Mouse (Mus musculus) midbrain, postnatal 0 days (tissue): Measurements from ENCODE around the gene Pramef12. TPM values are rescaled to one million over a fixed set of nuclear protein-coding genes. Genes with fewer than 3 reads are reported as not detected.
"Not testable (repeated sequence)": the region's sequence is repeated elsewhere in the genome, so short reads cannot be mapped to it uniquely, and the experiment has no call there.

Experiments
- ATAC-seq: fragments of 200-750 bp; cut with Nextera tagmentation; 2 replicates; pipeline ENCODE4 v1.8.0; 2017; ENCODE audit warnings: moderate number of reproducible peaks, mild to moderate bottlenecking, moderate TSS enrichment, moderate library complexity; ENCODE audit not compliant: low FRiP score
- DNase-seq: peaks from one replicate; pipeline ENCODE4 v3.0.0-alpha.2; 2015; ENCODE audit warnings: low spot score
- H3K27ac ChIP-seq: fragments of 300-500 bp; sonication (generic); 2 replicates; pipeline ENCODE4 v1.5.1; 2014; ENCODE audit warnings: low read depth, mild to moderate bottlenecking, low read length, mixed read lengths
- H3K27me3 ChIP-seq: fragments of 300-500 bp; sonication (generic); 2 replicates; pipeline ENCODE4 v1.6.1; 2014; ENCODE audit warnings: low read length, control low read depth, mixed read lengths; ENCODE audit not compliant: insufficient read depth
- H3K36me3 ChIP-seq: fragments of 300-500 bp; sonication (generic); 2 replicates; pipeline ENCODE4 v1.6.1; 2014; ENCODE audit warnings: low read length, control low read depth, mixed read lengths; ENCODE audit not compliant: insufficient read depth
- H3K4me1 ChIP-seq: fragments of 300-500 bp; sonication (generic); 2 replicates; pipeline ENCODE4 v1.6.1; 2014; ENCODE audit warnings: mild to moderate bottlenecking, control low read depth, antibody characterized with exemption, low read length, mixed read lengths; ENCODE audit not compliant: insufficient read depth
- H3K4me2 ChIP-seq: fragments of 300-500 bp; sonication (generic); 2 replicates; pipeline ENCODE4 v1.6.1; 2014; ENCODE audit warnings: low read depth, mild to moderate bottlenecking, low read length, mixed read lengths; ENCODE audit not compliant: poor library complexity, severe bottlenecking
- H3K4me3 ChIP-seq: fragments of 300-500 bp; sonication (generic); 2 replicates; pipeline ENCODE4 v1.5.1; 2014; ENCODE audit warnings: low read depth, mild to moderate bottlenecking, low read length, moderate library complexity
- H3K9ac ChIP-seq: fragments of 300-500 bp; sonication (generic); replicated peaks from 2 replicates; pipeline ENCODE4 v1.6.1; 2014; ENCODE audit warnings: mild to moderate bottlenecking, low read length, moderate library complexity, mixed read lengths; ENCODE audit not compliant: poor library complexity, severe bottlenecking
- H3K9me3 ChIP-seq: fragments of 300-500 bp; sonication (generic); 2 replicates; pipeline ENCODE4 v1.6.1; 2016; ENCODE audit warnings: low read length, control low read depth
- CTCF ChIP-seq: IDR thresholded peaks from 2 replicates; pipeline ENCODE4 v1.5.1; 2016; ENCODE audit warnings: antibody characterized with exemption, mild to moderate bottlenecking
- WGBS: fragments of 180-500 bp; shearing (Covaris S2); extraction: QIAGEN DNeasy Blood & Tissue Kit; methylation state at CpG from one replicate; pipeline ENCODE4 v1.1.7; 2014; 5-methylcytosine and 5-hydroxymethylcytosine counted together
- polyA plus RNA-seq: library from polyadenylated mRNA; unstranded; fragments of >200 nt; fragmentation: Nextera tagmentation; extraction: Ambion mirVana; gene quantifications from 2 replicates; pipeline ENCODE4 v1.2.1, GENCODE M21; 2015
- total RNA-seq: library from RNA; depleted of rRNA; stranded (reverse); fragments of >200 nt; gene quantifications from 2 replicates; pipeline ENCODE4 v1.2.3, GENCODE M21; 2014; rRNA removed

Gene Pramef12
- total and polyA plus RNA-seq, 2 experiments from 2014 or later: 0.22 TPM; not detected in 1

DNA sequence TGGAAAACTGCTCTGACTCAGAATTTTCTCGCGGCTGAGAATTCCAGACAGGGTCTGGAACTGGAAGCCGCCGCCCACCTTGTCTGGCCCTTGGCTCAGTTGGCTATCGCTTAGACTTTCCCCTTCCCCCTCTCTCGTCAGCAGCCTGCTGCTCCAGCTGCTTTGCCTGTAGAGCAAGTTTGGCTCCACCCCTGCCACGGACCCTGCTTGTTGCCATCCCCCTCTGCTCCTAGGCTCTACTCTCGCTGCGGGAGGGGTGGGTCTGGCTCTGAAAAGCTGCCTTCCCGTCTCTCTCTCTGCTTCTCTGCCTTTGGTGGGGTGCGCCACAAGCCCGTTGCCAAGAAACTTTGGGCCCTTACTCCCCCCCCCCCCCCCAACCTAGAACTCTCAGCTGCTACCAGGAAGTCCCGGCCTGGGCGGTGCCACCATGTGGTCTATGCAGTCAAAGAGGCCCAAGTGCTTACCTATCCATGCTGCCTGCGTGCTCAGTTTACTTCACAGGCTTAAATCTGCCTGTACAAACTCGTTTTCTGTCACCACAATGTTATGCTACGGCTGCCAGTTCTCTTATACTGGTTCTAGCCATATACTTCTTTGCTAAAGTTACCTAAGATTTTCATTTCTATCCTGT is 3.7 kb downstream of the Pramef12 start:
- no peak overlapping the region for H3K4me3 ChIP-seq
- H3K36me3 ChIP-seq: no peaks in the 10 kb centered on the region
- H3K27ac ChIP-seq: no peak overlapping the region
- no peaks in the 10 kb centered on the region for H3K4me1 ChIP-seq
- peak overlapping the region; percentile 15; the same call in 1 of the 2 replicates for H3K4me2 ChIP-seq
- H3K9me3 ChIP-seq: peaks cover 28% of the 10 kb centered on the region; the same call in 1 of the 2 replicates
- TF ChIP-seq CTCF: no peak
- 7% methylated on average over 17 of the region's 17 CpGs for WGBS
- ATAC-seq (no peak), DNase-seq (no peak)
- H3K27me3 ChIP-seq: no peaks in the 10 kb centered on the region
- H3K9ac ChIP-seq: no peak overlapping the region

DNA sequence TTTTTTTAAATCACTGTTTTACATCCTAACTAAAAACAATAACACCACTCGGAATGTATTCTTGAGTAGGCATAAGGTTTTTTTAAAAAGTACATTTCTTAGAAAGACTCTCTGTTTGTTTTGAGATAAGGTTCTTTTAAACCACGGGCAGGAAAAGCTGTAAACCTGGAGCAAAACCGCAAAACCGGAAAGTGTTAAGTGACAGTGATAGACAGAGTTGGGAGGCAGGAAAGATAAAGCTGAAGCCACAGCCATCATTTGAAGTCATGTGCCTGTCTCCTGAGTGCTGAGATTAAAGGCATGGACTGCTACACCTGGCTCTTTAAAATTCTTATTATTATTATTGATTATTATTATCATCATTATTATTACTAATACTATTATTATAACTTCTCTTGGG is 5.6 kb downstream of the Pramef12 start:
- DNase-seq (no peak), ATAC-seq (no peak)
- Histone ChIP-seq H3K36me3 (no peaks in the 10 kb centered on the region), H3K9ac (no peak overlapping the region), H3K4me1 (no peaks in the 10 kb centered on the region), H3K27me3 (no peaks in the 10 kb centered on the region), H3K9me3 (peaks cover 17% of the 10 kb centered on the region; the same call in 1 of the 2 replicates), H3K4me3 (no peak overlapping the region), H3K4me2 (no peak overlapping the region), H3K27ac (no peak overlapping the region)
- WGBS: 83% methylated on average over 4 of the region's 4 CpGs
- TF ChIP-seq CTCF: no peak

DNA sequence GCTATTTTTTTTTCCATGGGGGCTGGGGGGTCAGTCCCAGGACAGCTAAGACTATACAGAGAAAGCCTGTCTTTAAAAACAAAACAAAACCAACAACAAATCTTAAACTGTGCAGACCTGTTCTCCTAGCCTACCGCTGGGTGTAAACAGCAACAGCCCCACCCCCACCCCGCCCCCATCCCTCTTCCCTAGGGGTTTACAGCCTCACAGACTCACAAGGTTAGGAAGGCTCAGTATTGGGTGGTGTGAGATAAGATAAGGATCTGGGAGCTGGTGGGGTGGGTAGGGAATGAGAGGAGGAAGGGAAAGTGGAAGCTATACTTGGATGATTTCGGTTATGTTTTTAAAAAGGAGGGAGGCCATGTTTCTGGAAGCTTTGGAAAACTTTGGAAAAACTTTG is 11.9 kb downstream of the Pramef12 start:
- Histone ChIP-seq H3K9me3 (peaks cover 38% of the 10 kb centered on the region), H3K4me1 (no peaks in the 10 kb centered on the region), H3K4me2 (no peak overlapping the region), H3K36me3 (no peaks in the 10 kb centered on the region), H3K9ac (no peak overlapping the region), H3K4me3 (no peak overlapping the region), H3K27me3 (no peaks in the 10 kb centered on the region), H3K27ac (no peak overlapping the region)
- ATAC-seq: no peak
- DNase-seq: no peak
- 42% methylated on average over 3 of the region's 3 CpGs for WGBS
- no peak for TF ChIP-seq CTCF

DNA sequence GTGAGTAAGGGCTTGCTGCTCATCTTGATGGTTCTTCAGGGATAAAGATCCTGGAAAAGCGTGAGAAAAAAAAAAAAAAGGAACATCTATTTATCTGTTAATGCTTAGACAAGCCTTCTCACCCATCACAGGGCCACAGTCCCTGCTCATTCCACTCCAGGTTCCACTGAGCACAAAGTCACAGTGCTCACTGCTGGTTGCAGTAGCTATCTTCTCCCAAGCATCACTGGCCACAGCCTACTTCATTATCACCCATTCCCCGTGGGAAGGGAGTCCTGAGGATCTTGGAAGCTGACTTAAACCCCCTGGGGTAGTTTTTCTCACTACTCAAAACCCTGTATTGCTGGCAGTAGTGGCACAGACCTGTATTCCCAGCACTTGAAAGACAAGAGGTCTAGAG is 30.4 kb downstream of the Pramef12 start, which contains the start of gene Pramef20:
Pramef20 (minus strand) TSS at position 23 of the 400 bp plus-strand sequence.
- DNase-seq (no peak), ATAC-seq (no peak)
- H3K4me3 ChIP-seq: no peak within 1 kb of the TSS
- no peak within 1 kb of the TSS for H3K4me2 ChIP-seq
- H3K36me3 ChIP-seq: no peaks in the 10 kb centered on the region
- no peak within 1 kb of the TSS for H3K9ac ChIP-seq
- TF ChIP-seq CTCF: no peak
- H3K27ac ChIP-seq: no peak within 1 kb of the TSS
- 36% methylated on average over 2 of the region's 2 CpGs for WGBS
- H3K27me3 ChIP-seq: no peaks in the 10 kb centered on the region
- peaks cover 63% of the 10 kb centered on the region for H3K9me3 ChIP-seq
- no peaks in the 10 kb centered on the region for H3K4me1 ChIP-seq

DNA sequence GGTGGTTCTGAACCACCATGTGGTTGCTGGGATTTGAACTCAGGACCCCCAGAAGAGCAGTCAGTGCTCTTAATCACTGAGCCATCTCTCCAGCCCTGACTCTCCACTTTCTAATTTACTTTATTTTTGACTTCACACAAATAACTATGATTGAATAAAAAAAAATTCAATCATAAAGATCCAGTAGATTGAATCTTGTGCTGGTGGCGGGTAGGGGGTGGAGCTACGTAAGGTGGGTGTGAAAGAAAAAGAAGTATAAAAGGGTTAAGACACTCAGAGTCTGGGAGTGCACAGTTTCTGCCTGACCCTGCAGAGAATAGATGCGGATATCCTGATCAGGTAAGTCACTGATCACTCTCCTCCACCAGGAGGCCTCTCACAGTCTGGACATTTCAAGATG is 50.6 kb downstream of the Pramef12 start, which contains the start of gene Gm13119:
Gm13119 (plus strand) TSS at position 301 of the 400 bp plus-strand sequence.
- not testable (repeated sequence) for H3K27ac ChIP-seq, H3K36me3 ChIP-seq, ATAC-seq, H3K4me2 ChIP-seq, H3K27me3 ChIP-seq, DNase-seq, H3K9ac ChIP-seq, H3K4me1 ChIP-seq, H3K9me3 ChIP-seq, H3K4me3 ChIP-seq
- WGBS: 84% methylated on average over 3 of the region's 3 CpGs

Other genes starting within 250 kb of the Pramef12 start
- gene Oog3, start 245.8 kb downstream of the Pramef12 start, total RNA-seq: not detected in 2 replicates
- not detected in 2 replicates for gene Oog3, start 245.8 kb downstream of the Pramef12 start, polyA plus RNA-seq
- gene Oog2, start 217.7 kb downstream of the Pramef12 start, total RNA-seq: not detected in 2 replicates
- not detected in 2 replicates for gene Oog2, start 217.7 kb downstream of the Pramef12 start, polyA plus RNA-seq
- gene C87977, start 195.1 kb downstream of the Pramef12 start, total RNA-seq: not detected in 2 replicates
- gene C87977, start 195.1 kb downstream of the Pramef12 start, polyA plus RNA-seq: not detected in 2 replicates
- gene Pramel5, start 128.0 kb downstream of the Pramef12 start, total RNA-seq: not detected in 2 replicates
- not detected in 2 replicates for gene Pramel5, start 128.0 kb downstream of the Pramef12 start, polyA plus RNA-seq
- gene Gm13128, start 78.2 kb downstream of the Pramef12 start, total RNA-seq: not detected in 2 replicates
- not detected in 2 replicates for gene Gm13128, start 78.2 kb downstream of the Pramef12 start, polyA plus RNA-seq
- gene Gm13119, start 50.5 kb downstream of the Pramef12 start, total RNA-seq: not detected in 2 replicates
- not detected in 2 replicates for gene Gm13119, start 50.5 kb downstream of the Pramef12 start, polyA plus RNA-seq
- gene Pramef20, start 30.5 kb downstream of the Pramef12 start, total RNA-seq: not detected in 2 replicates
- gene Pramef20, start 30.5 kb downstream of the Pramef12 start, polyA plus RNA-seq: not detected in 2 replicates
- gene 1700012P22Rik, start 30.3 kb upstream of the Pramef12 start, total RNA-seq: not detected in 2 replicates
- gene 1700012P22Rik, start 30.3 kb upstream of the Pramef12 start, polyA plus RNA-seq: not detected in 2 replicates
- not detected in 2 replicates for gene Gm9944, start 44.9 kb upstream of the Pramef12 start, total RNA-seq
- gene Gm9944, start 44.9 kb upstream of the Pramef12 start, polyA plus RNA-seq: not detected in 2 replicates
- not detected in 2 replicates for gene Aadacl3, start 55.3 kb upstream of the Pramef12 start, total RNA-seq
- not detected in 2 replicates for gene Aadacl3, start 55.3 kb upstream of the Pramef12 start, polyA plus RNA-seq
- gene 9430007A20Rik, start 111.4 kb upstream of the Pramef12 start, total RNA-seq: not detected in 2 replicates
- not detected in 2 replicates for gene 9430007A20Rik, start 111.4 kb upstream of the Pramef12 start, polyA plus RNA-seq
- gene Gm13124, start 156.7 kb upstream of the Pramef12 start, total RNA-seq: not detected in 2 replicates
- not detected in 2 replicates for gene Gm13124, start 156.7 kb upstream of the Pramef12 start, polyA plus RNA-seq
- not detected in 2 replicates for gene Aadacl4, start 205.2 kb upstream of the Pramef12 start, total RNA-seq
- not detected in 2 replicates for gene Aadacl4, start 205.2 kb upstream of the Pramef12 start, polyA plus RNA-seq